Mouse (Mus musculus): ENCODE measurements at regions not wholly inside any gene's neighbourhood (a gene's known extent, or its start where the extent isn't known, plus 50 kb on each side); places are given as distances from the start of the nearest gene placed in this dataset.

DNA sequence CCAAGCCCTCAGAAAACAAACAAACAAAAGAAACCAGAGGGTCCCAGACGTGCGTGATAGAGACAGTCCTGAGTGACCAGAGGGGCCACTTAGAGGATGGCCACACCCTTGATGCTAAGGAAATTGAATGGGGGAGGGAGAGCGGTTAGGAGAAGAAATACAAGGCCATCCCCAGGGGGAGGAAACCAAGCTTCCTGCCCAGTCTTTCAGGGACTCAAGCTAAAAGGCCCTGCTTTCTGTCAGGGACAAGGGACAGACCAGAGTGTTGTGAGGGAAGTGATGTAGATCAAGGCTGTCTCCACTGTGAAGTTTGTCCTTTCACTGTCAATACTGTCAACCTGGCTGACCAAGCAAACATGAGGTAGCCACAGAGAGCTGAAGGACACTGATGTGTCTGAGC, 50.5 kb upstream of the Zfp423 start:
- Histone ChIP-seq H3K4me1 (ENCODE audit: control insufficient read depth in 1 of 2, insufficient read depth in 2 of 2, low read length in 2 of 2) (no peaks in the 10 kb centered on the region), H3K79me2 (ENCODE audit: control insufficient read depth, insufficient read depth, low read length, poor library complexity) (no peaks in the 10 kb centered on the region), H3K9ac (ENCODE audit: control insufficient read depth, low read depth, low read length, poor library complexity, severe bottlenecking) (no peak overlapping the region), H3K36me3 (ENCODE audit: control insufficient read depth in 1 of 2, insufficient read depth in 2 of 2, low read length in 2 of 2) (no peaks in the 10 kb centered on the region), H3K9me3 (replicated peaks; ENCODE audit: insufficient read depth, low read length) (no peaks in the 10 kb centered on the region), H3K4me3 (ENCODE audit: control insufficient read depth in 1 of 2, insufficient read depth in 1 of 2, low read depth in 2 of 2, low read length in 2 of 2) (no peak overlapping the region), H3K27me3 (ENCODE audit: control insufficient read depth in 1 of 2, insufficient read depth in 2 of 2, low read length in 2 of 2) (no peaks in the 10 kb centered on the region), H3K27ac (ENCODE audit: control insufficient read depth, low read depth, low read length) (no peak overlapping the region)
- DNase-seq (ENCODE audit: low read depth, low spot score): no peak
- TF ChIP-seq GATA1 (IDR thresholded peaks at IDR 0.05; ENCODE audit: low read depth, low read length): no peak
- TF ChIP-seq SMC3 (IDR thresholded peaks at IDR 0.05; ENCODE audit: low read depth, low read length): no peak
- TF ChIP-seq EP300 (IDR thresholded peaks at IDR 0.05; ENCODE audit: low read depth in 1 of 2, low read length in 2 of 2): no peak
- no peak for TF ChIP-seq ZNF384 (IDR thresholded peaks at IDR 0.05; ENCODE audit: low read depth, low read length)
- no peak for TF ChIP-seq E2F4 (IDR thresholded peaks at IDR 0.05; ENCODE audit: borderline replicate concordance, low read depth, low read length)
- no peak for TF ChIP-seq ZKSCAN1 (IDR thresholded peaks at IDR 0.05; ENCODE audit: low read depth, low read length)
- no peak for TF ChIP-seq MAX (IDR thresholded peaks at IDR 0.05; ENCODE audit: low read length)
- TF ChIP-seq JUND (IDR thresholded peaks at IDR 0.05; ENCODE audit: low read depth, low read length): no peak
- no peak for TF ChIP-seq KAT2A (conservative IDR thresholded peaks at IDR 0.05; ENCODE audit: low read depth, low read length)
- no peak for TF ChIP-seq CTCF (IDR thresholded peaks at IDR 0.05 in 2 of 3, conservative IDR thresholded peaks at IDR 0.05 in 1 of 3; ENCODE audit: control insufficient read depth in 1 of 3, insufficient read depth in 1 of 3, low read depth in 2 of 3, low read length in 3 of 3, poor library complexity in 1 of 3, severe bottlenecking in 1 of 3)
- no peak for TF ChIP-seq MEF2A (IDR thresholded peaks at IDR 0.05; ENCODE audit: extremely low read depth, insufficient replicate concordance, low read depth, low read length, poor library complexity, severe bottlenecking)
- no peak for TF ChIP-seq ELF1 (IDR thresholded peaks at IDR 0.05; ENCODE audit: low read depth, low read length)
- TF ChIP-seq NELFE (IDR thresholded peaks at IDR 0.05; ENCODE audit: low read depth, low read length): no peak
- TF ChIP-seq POLR2AphosphoS5 (IDR thresholded peaks at IDR 0.05; ENCODE audit: borderline replicate concordance, low read depth, low read length): no peak
- no peak for TF ChIP-seq ETS1 (IDR thresholded peaks at IDR 0.05; ENCODE audit: low read depth, low read length)
- TF ChIP-seq TBP (IDR thresholded peaks at IDR 0.05; ENCODE audit: low read depth, low read length): no peak
- TF ChIP-seq UBTF (IDR thresholded peaks at IDR 0.05; ENCODE audit: borderline replicate concordance, insufficient read depth, low read depth, low read length): no peak
- no peak for TF ChIP-seq TAL1 (IDR thresholded peaks at IDR 0.05; ENCODE audit: low read length)

Data from MEL (cell line).